Mouse (Mus musculus) limb, embryonic 12.5 days (tissue): Measurements from ENCODE around the gene Spsb4. TPM values are rescaled to one million over a fixed set of nuclear protein-coding genes. Genes with fewer than 3 reads are reported as not detected.

Experiments
- ATAC-seq: fragments of 200-750 bp; cut with Nextera tagmentation; 2 replicates; pipeline ENCODE4 v1.8.0; 2017; ENCODE audit warnings: low read depth, moderate TSS enrichment; ENCODE audit not compliant: insufficient number of reproducible peaks, insufficient read depth, low FRiP score, low TSS enrichment
- H3K27ac ChIP-seq: fragments of 300-500 bp; sonication (generic); 2 replicates; pipeline ENCODE4 v1.5.1; 2016; ENCODE audit warnings: mild to moderate bottlenecking, moderate library complexity
- H3K27me3 ChIP-seq: fragments of 300-500 bp; sonication (generic); 2 replicates; pipeline ENCODE4 v1.6.1; 2016; ENCODE audit warnings: mild to moderate bottlenecking, moderate library complexity
- H3K36me3 ChIP-seq: fragments of 300-500 bp; sonication (generic); 2 replicates; pipeline ENCODE4 v1.6.1; 2016; ENCODE audit warnings: mild to moderate bottlenecking, moderate library complexity
- H3K4me1 ChIP-seq: fragments of 300-500 bp; sonication (generic); replicated peaks from 2 replicates; pipeline ENCODE4 v1.6.1; 2016
- H3K4me2 ChIP-seq: fragments of 300-500 bp; sonication (generic); 2 replicates; pipeline ENCODE4 v1.6.1; 2016; ENCODE audit warnings: mild to moderate bottlenecking, moderate library complexity
- H3K4me3 ChIP-seq: fragments of 300-500 bp; sonication (generic); replicated peaks from 2 replicates; pipeline ENCODE4 v1.5.1; 2016; ENCODE audit warnings: mild to moderate bottlenecking
- H3K9ac ChIP-seq: fragments of 300-500 bp; sonication (generic); replicated peaks from 2 replicates; pipeline ENCODE4 v1.6.1; 2016; ENCODE audit warnings: mild to moderate bottlenecking, moderate library complexity
- H3K9me3 ChIP-seq: fragments of 300-500 bp; sonication (generic); 2 replicates; pipeline ENCODE4 v1.6.1; 2016; ENCODE audit warnings: mild to moderate bottlenecking, moderate library complexity
- WGBS: fragments of 180-500 bp; shearing (Covaris S2); methylation state at CpG from one replicate; pipeline ENCODE4 v1.1.7; 2016; 5-methylcytosine and 5-hydroxymethylcytosine counted together
- polyA plus RNA-seq: library from polyadenylated mRNA; unstranded; fragments of >200 nt; fragmentation: Nextera tagmentation; extraction: Ambion mirVana; gene quantifications from 2 replicates; pipeline ENCODE4 v1.2.1, GENCODE M21; 2016

Spsb4 gene
- polyA plus RNA-seq, 1 experiment from 2014 or later: 60.8 TPM

DNA sequence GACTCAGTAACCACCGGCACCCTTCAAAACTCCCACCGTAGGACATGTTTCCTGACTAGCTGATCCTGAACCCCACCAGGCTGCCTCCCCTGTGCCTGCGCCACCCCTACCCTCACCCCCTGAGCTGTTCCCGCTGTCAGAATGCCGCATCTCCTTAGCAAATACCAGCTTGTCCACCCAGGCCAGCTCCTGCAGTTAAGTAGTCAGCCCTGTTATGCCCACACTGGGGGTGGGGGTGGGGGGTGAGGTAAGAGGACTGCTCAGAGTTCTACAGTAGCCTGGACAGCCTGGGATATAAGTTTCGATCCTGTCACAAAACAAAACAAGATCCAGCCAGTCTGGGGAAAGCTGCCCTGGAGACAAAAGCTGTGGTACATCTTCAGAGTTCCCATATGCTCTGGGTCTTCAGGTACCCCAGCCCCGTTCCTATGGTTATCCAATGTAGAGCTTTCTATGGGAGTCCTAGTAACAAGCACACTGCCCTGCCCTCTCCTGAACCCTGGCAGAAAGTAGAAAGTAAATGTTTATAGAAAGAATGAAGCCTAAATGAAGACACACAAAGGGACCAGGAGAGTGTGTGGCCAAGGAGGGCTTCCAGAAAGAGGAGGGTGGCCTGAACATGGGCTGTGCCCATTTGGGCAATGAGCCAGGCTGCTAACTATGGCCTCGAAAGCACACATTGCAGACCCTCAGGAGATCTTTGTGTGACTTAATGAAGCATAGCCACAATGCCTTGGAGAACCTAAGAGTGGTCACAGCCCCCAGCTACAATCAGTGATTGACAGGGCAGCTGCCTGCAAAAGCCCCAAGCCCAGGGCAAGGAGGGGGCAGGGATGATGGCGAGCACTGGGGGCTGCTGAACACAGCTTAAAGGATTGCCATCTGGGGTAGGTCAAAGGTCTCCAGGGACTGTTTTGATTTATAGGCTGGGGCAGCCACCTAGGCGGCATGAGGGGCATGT, 38.3 kb downstream of the Spsb4 start:
- peak overlapping the region; percentile 26 for H3K4me2 ChIP-seq
- no peak overlapping the region for H3K4me3 ChIP-seq
- H3K36me3 ChIP-seq: no peaks in the 10 kb centered on the region; the same call in 1 of the 2 replicates
- 29% methylated on average over 10 of the region's 10 CpGs for WGBS
- peak; percentile 66 for ATAC-seq
- H3K9me3 ChIP-seq: no peaks in the 10 kb centered on the region
- 0 out of 2 replicates have a peak overlapping the region, but pooled peaks have one; percentile 12 for H3K9ac ChIP-seq
- H3K27me3 ChIP-seq: 0 out of 2 replicates have a peak, but pooled peaks cover 3% of the 10 kb centered on the region
- H3K4me1 ChIP-seq: peaks cover 73% of the 10 kb centered on the region
- peak overlapping the region; percentile 78 for H3K27ac ChIP-seq

DNA sequence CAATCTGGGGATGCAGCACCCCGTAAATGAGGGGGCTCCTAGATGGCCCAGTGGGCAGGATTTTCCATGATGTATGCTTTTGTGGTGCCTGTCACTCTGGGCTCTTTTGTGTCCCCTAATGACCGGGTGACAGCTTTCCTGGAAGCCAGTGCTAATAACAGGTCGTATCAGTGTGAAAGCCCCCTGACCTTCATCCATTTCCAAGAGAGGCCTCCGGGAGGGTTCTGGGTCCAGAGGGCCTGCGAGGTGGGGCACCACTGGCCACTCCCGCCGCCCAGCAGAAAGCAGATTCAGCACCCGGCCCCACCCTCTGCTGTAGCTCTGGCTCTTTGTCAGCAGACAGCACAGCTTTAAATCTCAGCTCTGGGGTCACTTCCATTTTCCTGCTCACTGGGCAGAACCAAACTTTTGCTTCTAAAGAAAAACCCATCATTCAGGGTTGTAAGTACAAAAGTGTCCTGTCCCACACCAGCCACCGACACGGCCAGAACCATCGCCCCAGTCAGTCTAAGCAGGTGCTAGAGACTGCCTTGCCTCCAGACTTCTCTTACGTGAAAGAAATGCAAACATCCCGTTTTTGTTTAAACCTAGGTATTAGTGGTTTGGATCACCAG, 39.1 kb downstream of the Spsb4 start:
- no peaks in the 10 kb centered on the region for H3K9me3 ChIP-seq
- WGBS: 26% methylated on average over 13 of the region's 13 CpGs
- H3K27me3 ChIP-seq: peaks cover 3% of the 10 kb centered on the region; the same call in 1 of the 2 replicates
- no peak overlapping the region for H3K27ac ChIP-seq
- H3K4me2 ChIP-seq: peak overlapping the region; percentile 26; the same call in 1 of the 2 replicates
- peaks cover 69% of the 10 kb centered on the region for H3K4me1 ChIP-seq
- H3K4me3 ChIP-seq: no peak overlapping the region
- H3K9ac ChIP-seq: 0 out of 2 replicates have a peak overlapping the region, but pooled peaks have one; percentile 12
- H3K36me3 ChIP-seq: peaks cover 3% of the 10 kb centered on the region
- ATAC-seq: no peak

DNA sequence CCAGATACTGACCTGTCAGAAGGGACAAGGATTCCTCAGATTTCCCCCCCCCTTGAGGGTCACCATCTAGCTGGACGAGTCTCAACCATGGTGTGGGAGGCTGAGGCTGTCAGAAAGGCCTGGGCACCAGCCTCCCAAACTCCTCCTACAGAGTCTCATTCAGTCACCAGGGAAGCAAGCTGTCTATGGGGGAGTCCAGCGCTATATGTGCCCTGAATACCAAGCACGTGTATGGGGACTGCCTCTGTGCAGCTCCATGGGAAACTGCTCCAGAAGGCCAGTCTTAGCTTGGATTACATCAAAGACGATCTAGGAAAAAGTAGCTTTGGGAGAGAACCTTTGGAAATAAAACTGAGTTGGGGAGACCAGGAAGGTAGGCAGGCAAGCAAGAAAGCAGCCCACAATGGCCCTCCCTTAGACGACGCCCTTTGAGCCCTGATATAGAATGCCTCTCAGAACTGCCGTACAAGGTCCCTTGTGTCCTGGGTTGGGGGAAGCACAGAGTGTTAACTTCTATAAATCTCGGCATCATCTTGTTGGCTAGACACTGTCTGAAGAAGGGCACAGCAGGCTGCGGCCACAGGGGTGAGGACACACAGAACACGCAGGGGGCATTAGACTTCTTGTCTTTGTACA, 40.4 kb downstream of the Spsb4 start:
- Histone ChIP-seq H3K27ac (no peak overlapping the region), H3K4me2 (no peak overlapping the region), H3K4me1 (peaks cover 65% of the 10 kb centered on the region), H3K9me3 (no peaks in the 10 kb centered on the region), H3K36me3 (peaks cover 5% of the 10 kb centered on the region), H3K9ac (no peak overlapping the region), H3K27me3 (peaks cover 3% of the 10 kb centered on the region; the same call in 1 of the 2 replicates), H3K4me3 (no peak overlapping the region)
- ATAC-seq: no peak
- WGBS: 69% methylated on average over 10 of the region's 10 CpGs

DNA sequence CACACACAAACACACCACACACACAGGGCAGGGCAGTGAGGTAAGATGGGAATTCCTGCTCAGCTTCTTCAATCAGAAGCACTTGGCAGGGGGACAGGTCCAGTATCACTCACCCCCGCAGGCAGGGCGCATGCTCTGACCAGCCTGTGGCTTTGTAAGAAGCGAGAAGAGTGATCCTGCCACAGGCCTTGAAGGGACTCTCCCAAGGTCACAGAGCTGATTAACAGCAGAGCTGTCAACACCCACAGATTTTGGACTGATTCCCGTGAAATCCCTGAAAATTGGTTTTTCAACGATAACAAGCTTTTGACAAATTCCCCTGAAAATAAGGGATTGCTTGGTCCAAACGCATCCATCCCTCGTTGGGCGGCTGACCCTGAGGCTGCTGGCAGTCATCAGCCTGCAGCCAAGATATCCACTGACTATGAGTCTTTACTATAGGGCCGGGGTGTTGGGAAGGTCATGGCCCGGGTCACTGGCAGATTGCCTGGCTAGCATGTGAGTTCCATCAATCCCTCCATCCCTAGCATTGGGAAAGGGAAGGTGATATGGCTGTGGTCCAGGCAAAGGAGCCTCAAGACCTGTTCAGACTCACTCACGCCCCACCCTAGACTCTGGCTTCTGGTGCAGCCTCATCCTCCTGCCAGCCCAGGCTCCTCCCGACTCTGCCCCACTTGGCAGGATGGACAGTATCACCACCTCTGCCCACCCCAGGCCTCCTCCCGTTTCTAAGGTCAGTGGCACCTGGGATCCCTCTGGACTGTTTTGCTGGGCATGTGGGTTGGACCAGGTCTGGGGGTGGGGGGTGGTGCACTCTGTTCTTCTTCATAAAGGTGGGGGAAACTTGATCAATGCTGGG, 41.1 kb downstream of the Spsb4 start:
- Histone ChIP-seq H3K4me3 (no peak overlapping the region), H3K9me3 (no peaks in the 10 kb centered on the region), H3K27me3 (peaks cover 3% of the 10 kb centered on the region; the same call in 1 of the 2 replicates), H3K4me1 (peaks cover 65% of the 10 kb centered on the region), H3K4me2 (no peak overlapping the region), H3K27ac (no peak overlapping the region), H3K36me3 (peaks cover 5% of the 10 kb centered on the region), H3K9ac (no peak overlapping the region)
- ATAC-seq: no peak
- WGBS: 38% methylated on average over 13 of the region's 13 CpGs

DNA sequence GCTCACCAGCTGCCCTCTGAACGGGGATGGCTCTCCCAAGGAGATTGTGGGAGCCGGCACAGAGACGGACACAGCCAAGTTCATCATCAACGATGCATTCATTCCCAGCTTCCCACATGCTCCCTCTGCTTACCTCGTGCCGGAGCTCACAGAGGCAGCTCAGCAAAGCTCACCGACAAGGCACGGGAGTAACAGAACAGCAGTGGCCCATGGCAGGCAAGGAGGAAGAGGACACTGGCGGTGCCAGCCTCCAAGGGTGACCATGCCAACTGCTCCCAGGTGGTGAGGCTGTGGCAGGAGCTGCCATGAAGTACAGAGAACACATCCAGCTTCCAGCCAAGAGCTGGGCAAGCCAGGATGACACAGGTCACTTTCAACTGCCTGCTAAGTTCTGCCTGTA, 45.6 kb downstream of the Spsb4 start:
- no peak for ATAC-seq
- Histone ChIP-seq H3K9ac (no peak overlapping the region), H3K4me1 (peaks cover 32% of the 10 kb centered on the region), H3K27ac (0 out of 2 replicates have a peak overlapping the region, but pooled peaks have one; percentile 80), H3K9me3 (no peaks in the 10 kb centered on the region), H3K36me3 (peaks cover 5% of the 10 kb centered on the region), H3K27me3 (no peaks in the 10 kb centered on the region; the same call in 1 of the 2 replicates), H3K4me3 (no peak overlapping the region), H3K4me2 (no peak overlapping the region)
- WGBS: 83% methylated on average over 9 of the region's 9 CpGs

DNA sequence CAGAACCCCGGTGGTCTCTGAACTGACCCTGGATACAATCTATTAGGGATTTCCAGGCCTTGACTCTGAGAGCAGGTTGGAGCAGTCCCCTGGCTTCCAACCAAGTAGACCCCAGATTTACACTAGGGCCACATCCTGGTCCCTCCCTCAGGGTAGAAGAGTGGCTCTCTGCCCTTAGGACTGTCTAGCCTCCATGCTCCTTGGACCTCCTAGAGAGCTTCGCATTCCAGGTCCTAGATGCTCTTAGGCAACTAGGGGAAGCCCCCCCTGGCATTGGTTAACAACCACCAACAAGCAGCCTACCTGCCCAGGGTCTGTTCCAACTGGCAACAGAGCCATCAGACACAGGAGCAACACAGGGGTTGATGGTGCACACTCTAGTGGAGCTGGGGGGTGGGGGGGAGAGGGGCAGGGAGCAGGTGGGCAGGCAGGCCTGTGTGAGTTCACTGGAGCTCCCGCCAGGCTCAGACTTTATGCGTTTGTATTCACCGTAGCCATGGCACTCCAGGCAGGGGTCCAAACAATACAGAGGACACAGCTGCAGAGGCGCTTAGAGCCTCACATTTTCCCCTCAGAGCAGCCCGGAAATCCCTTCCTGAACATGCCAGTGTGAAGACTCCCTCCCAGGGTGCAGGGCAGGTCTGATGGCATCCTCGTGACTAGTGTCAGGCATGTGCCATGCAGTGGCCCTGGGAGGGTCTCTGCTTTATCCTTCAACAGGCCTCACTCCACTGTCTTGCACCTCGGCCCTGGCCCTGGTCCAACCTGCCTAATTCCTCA, 46.8 kb downstream of the Spsb4 start:
- H3K4me2 ChIP-seq: no peak overlapping the region
- 58% methylated on average over 9 of the region's 9 CpGs for WGBS
- peaks cover 5% of the 10 kb centered on the region for H3K36me3 ChIP-seq
- H3K4me1 ChIP-seq: peaks cover 20% of the 10 kb centered on the region
- peak overlapping the region; percentile 80 for H3K27ac ChIP-seq
- no peaks in the 10 kb centered on the region for H3K9me3 ChIP-seq
- no peaks in the 10 kb centered on the region; the same call in 1 of the 2 replicates for H3K27me3 ChIP-seq
- ATAC-seq: peak; percentile 79
- no peak overlapping the region for H3K9ac ChIP-seq
- H3K4me3 ChIP-seq: no peak overlapping the region

DNA sequence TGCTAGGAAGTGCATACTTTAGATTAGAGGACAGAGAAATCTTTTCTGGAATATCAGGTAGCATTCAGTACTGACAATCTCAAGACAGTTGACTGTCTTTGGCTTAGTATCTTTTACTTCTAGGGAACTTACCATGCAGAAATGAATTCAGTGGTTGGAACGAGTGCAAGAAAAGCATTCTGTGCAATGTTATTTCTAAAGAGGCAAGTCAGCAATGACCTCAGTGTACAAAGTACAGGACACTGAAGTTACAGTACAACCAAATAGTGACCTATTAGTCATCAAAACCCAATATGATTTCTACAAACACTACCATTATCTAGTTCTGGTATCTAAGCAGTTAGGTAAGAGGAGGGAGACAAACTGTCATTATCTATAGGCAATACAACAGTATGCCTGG, 51.1 kb downstream of the Spsb4 start:
- WGBS: 81% methylated on average over 1 of the region's 1 CpGs
- no peak for ATAC-seq
- Histone ChIP-seq H3K4me1 (peaks cover 33% of the 10 kb centered on the region), H3K9me3 (peaks cover 6% of the 10 kb centered on the region; the same call in 1 of the 2 replicates), H3K4me3 (no peak overlapping the region), H3K27me3 (no peaks in the 10 kb centered on the region), H3K36me3 (peaks cover 5% of the 10 kb centered on the region; the same call in 1 of the 2 replicates), H3K27ac (no peak overlapping the region), H3K9ac (no peak overlapping the region), H3K4me2 (no peak overlapping the region)

DNA sequence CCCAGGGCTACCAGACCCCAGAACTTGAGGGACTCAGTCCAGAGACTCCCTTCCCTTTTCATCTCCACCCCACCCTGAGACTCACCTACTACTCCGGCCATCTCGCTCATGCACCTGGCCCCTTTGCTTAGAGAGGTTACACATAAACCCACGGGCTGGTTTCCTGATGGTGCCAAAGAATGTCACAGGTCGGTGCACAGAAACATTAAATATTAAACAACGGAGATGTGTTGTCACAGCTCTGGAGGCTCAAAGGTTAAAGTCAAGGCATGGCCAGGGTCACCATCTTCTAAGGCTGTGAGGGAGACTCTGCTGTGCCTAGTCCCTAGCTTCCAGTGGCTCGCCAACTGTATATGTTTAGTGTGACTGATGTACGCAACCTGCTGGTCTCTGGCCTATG, 52.2 kb downstream of the Spsb4 start:
- no peak overlapping the region for H3K4me3 ChIP-seq
- no peak overlapping the region for H3K27ac ChIP-seq
- H3K27me3 ChIP-seq: no peaks in the 10 kb centered on the region
- no peak overlapping the region for H3K9ac ChIP-seq
- H3K36me3 ChIP-seq: peaks cover 5% of the 10 kb centered on the region; the same call in 1 of the 2 replicates
- no peak overlapping the region for H3K4me2 ChIP-seq
- H3K4me1 ChIP-seq: peaks cover 33% of the 10 kb centered on the region
- H3K9me3 ChIP-seq: peaks cover 6% of the 10 kb centered on the region; the same call in 1 of the 2 replicates
- no peak for ATAC-seq
- 92% methylated on average over 7 of the region's 7 CpGs for WGBS

DNA sequence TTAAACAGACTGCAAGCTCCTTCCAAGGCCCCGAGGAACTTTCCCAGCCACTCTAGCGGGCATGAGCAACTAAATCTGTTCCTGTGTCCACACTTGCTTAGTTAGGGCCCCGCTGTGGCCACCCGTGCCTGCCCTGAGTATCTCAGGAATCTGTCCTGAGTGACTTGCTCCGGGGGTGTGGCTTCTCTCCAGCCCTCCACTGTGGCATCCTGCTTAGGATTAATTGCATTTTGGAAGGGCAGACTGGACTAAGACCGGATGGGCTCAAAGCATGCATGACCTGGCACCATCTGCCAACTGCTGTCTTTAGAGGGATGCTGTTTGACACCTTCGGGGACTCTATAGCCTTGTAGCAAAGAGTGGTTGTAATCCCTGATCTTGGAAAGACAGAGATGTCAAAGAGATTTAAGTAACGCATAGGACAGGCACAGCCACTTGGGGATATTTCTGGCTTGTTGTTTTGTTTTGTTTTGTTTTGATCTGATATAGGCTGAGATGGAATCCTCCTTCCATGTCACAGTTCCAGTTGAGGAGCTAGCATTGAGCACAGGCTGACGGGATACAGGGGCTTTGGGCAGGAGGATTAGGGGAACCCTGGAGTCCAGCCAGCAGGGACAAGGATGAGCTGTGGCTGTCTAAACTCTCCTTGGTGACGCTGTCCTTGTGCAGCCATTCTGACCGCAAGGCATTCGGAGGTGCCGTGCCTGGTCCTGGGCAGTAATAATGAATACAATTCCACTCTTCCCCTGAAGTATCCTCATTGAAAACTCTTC, 55.0 kb downstream of the Spsb4 start:
- Histone ChIP-seq H3K9ac (no peak overlapping the region), H3K36me3 (peaks cover 5% of the 10 kb centered on the region; the same call in 1 of the 2 replicates), H3K9me3 (peaks cover 6% of the 10 kb centered on the region; the same call in 1 of the 2 replicates), H3K27ac (peak overlapping the region; percentile 97), H3K4me2 (peak overlapping the region; percentile 43), H3K4me1 (peaks cover 46% of the 10 kb centered on the region), H3K27me3 (no peaks in the 10 kb centered on the region), H3K4me3 (no peak overlapping the region)
- 58% methylated on average over 13 of the region's 13 CpGs for WGBS
- no peak for ATAC-seq
